Mouse (Mus musculus) heart, embryonic 12.5 days (tissue): ENCODE results near the gene Sbsn. TPM values are rescaled to one million over a fixed set of nuclear protein-coding genes. Genes with fewer than 3 reads are reported as not detected.
A peak's percentile ranks its signal among the peaks of the same experiment; 100 is the strongest.

Source experiments
- ATAC-seq: fragments of 200-750 bp; cut with Nextera tagmentation; 2 replicates; pipeline ENCODE4 v1.8.0; 2017; ENCODE audit warnings: moderate TSS enrichment, moderate library complexity; ENCODE audit not compliant: insufficient number of reproducible peaks, low FRiP score
- H3K27ac ChIP-seq: fragments of 300-500 bp; sonication (generic); 2 replicates; pipeline ENCODE4 v1.5.1; 2016; ENCODE audit warnings: mild to moderate bottlenecking, moderate library complexity; ENCODE audit not compliant: poor library complexity, severe bottlenecking
- H3K27me3 ChIP-seq: fragments of 300-500 bp; sonication (generic); replicated peaks from 2 replicates; pipeline ENCODE4 v1.6.1; 2016; ENCODE audit warnings: mild to moderate bottlenecking, moderate library complexity
- H3K36me3 ChIP-seq: fragments of 300-500 bp; sonication (generic); 2 replicates; pipeline ENCODE4 v1.6.1; 2016; ENCODE audit warnings: mild to moderate bottlenecking, moderate library complexity
- H3K4me1 ChIP-seq: fragments of 300-500 bp; sonication (generic); replicated peaks from 2 replicates; pipeline ENCODE4 v1.6.1; 2016; ENCODE audit warnings: mild to moderate bottlenecking
- H3K4me2 ChIP-seq: fragments of 300-500 bp; sonication (generic); 2 replicates; pipeline ENCODE4 v1.6.1; 2016; ENCODE audit warnings: mild to moderate bottlenecking, moderate library complexity
- H3K4me3 ChIP-seq: fragments of 300-500 bp; sonication (generic); 2 replicates; pipeline ENCODE4 v1.5.1; 2016; ENCODE audit warnings: mild to moderate bottlenecking
- H3K9ac ChIP-seq: fragments of 300-500 bp; sonication (generic); 2 replicates; pipeline ENCODE4 v1.6.1; 2016; ENCODE audit warnings: mild to moderate bottlenecking, moderate library complexity
- H3K9me3 ChIP-seq: fragments of 300-500 bp; sonication (generic); replicated peaks from 2 replicates; pipeline ENCODE4 v1.6.1; 2016; ENCODE audit warnings: mild to moderate bottlenecking, moderate library complexity
- WGBS: fragments of 180-500 bp; shearing (Covaris S2); methylation state at CpG from one replicate; pipeline ENCODE4 v1.1.7; 2016; 5-methylcytosine and 5-hydroxymethylcytosine counted together
- polyA plus RNA-seq: library from polyadenylated mRNA; unstranded; fragments of >200 nt; fragmentation: Nextera tagmentation; extraction: Ambion mirVana; gene quantifications from 2 replicates; pipeline ENCODE4 v1.2.1, GENCODE M21; 2016

The Sbsn gene
- polyA plus RNA-seq, 1 experiment from 2014 or later = 0.72 TPM

GRCm38 (mm10) chr7:30758853-30759252, 7.6 kb downstream of the Sbsn start:
- H3K36me3 ChIP-seq = peaks cover 14% of the 10 kb centered on the region

GRCm38 (mm10) chr7:30761769-30762352, 10.6 kb downstream of the Sbsn start:
- Histone ChIP-seq H3K4me2 (no peak overlapping the region), H3K27me3 (peaks cover 30% of the 10 kb centered on the region), H3K9ac (no peak overlapping the region), H3K27ac (no peak overlapping the region), H3K9me3 (no peaks in the 10 kb centered on the region), H3K4me1 (peaks cover 12% of the 10 kb centered on the region), H3K4me3 (no peak overlapping the region), H3K36me3 (no peaks in the 10 kb centered on the region; the same call in 1 of the 2 replicates)
- no peak for ATAC-seq
- 36% methylated on average over 4 of the region's 4 CpGs for WGBS

More at GRCm38 (mm10) chr7:30758853-30759252, 7.6 kb downstream of the Sbsn start:
- peaks cover 15% of the 10 kb centered on the region for H3K9me3 ChIP-seq
- 35% methylated on average over 4 of the region's 4 CpGs for WGBS
- peaks cover 12% of the 10 kb centered on the region for H3K27me3 ChIP-seq
- no peak for ATAC-seq
- no peak overlapping the region for H3K9ac ChIP-seq
- no peak overlapping the region for H3K4me3 ChIP-seq
- H3K27ac ChIP-seq = no peak overlapping the region
- H3K4me1 ChIP-seq = peaks cover 12% of the 10 kb centered on the region
- H3K4me2 ChIP-seq = no peak overlapping the region

- Histone ChIP-seq H3K9ac (no peak within 1 kb of the TSS), H3K4me1 (peaks cover 12% of the 10 kb centered on the region), H3K27ac (no peak within 1 kb of the TSS), H3K4me2 (no peak within 1 kb of the TSS), H3K36me3 (no peaks in the 10 kb centered on the region), H3K27me3 (peaks cover 30% of the 10 kb centered on the region), H3K9me3 (no peaks in the 10 kb centered on the region), H3K4me3 (no peak within 1 kb of the TSS)
- WGBS = 51% methylated on average over 5 of the region's 5 CpGs
- ATAC-seq = no peak
These were observed 12.2 kb downstream of the Sbsn start, which contains the start of gene Dmkn for GRCm38 (mm10) chr7:30763456-30763855. Gene Dmkn (plus strand): TSS chr7:30763756.

GRCm38 (mm10) chr7:30765173-30765572, 13.9 kb downstream of the Sbsn start:
- ATAC-seq = no peak
- Histone ChIP-seq H3K4me2 (peak overlapping the region; percentile 53), H3K27ac (no peak overlapping the region), H3K4me3 (no peak overlapping the region), H3K4me1 (peaks cover 14% of the 10 kb centered on the region), H3K9ac (peak overlapping the region; percentile 39; the same call in 1 of the 2 replicates), H3K9me3 (no peaks in the 10 kb centered on the region), H3K27me3 (peaks cover 36% of the 10 kb centered on the region), H3K36me3 (no peaks in the 10 kb centered on the region)
- 38% methylated on average over 11 of the region's 11 CpGs for WGBS

GRCm38 (mm10) chr7:30766408-30766807, 15.1 kb downstream of the Sbsn start:
- ATAC-seq = no peak
- WGBS = 75% methylated on average over 4 of the region's 4 CpGs

GRCm38 (mm10) chr7:30769236-30769635, 18.0 kb downstream of the Sbsn start:
- H3K4me2 ChIP-seq = no peak overlapping the region
- H3K4me1 ChIP-seq = peaks cover 6% of the 10 kb centered on the region; the same call in 1 of the 2 replicates
- H3K27ac ChIP-seq = no peak overlapping the region
- H3K4me3 ChIP-seq = no peak overlapping the region
- H3K27me3 ChIP-seq = peaks cover 21% of the 10 kb centered on the region
- peaks cover 16% of the 10 kb centered on the region for H3K9me3 ChIP-seq
- 21% methylated on average over 9 of the region's 9 CpGs for WGBS
- no peak overlapping the region for H3K9ac ChIP-seq
- no peaks in the 10 kb centered on the region for H3K36me3 ChIP-seq
- no peak for ATAC-seq

More at GRCm38 (mm10) chr7:30766408-30766807, 15.1 kb downstream of the Sbsn start:
- H3K9me3 ChIP-seq = peaks cover 4% of the 10 kb centered on the region; the same call in 1 of the 2 replicates
- no peak overlapping the region for H3K27ac ChIP-seq
- no peak overlapping the region for H3K4me2 ChIP-seq
- H3K4me1 ChIP-seq = peaks cover 6% of the 10 kb centered on the region; the same call in 1 of the 2 replicates
- no peaks in the 10 kb centered on the region for H3K36me3 ChIP-seq
- H3K27me3 ChIP-seq = peaks cover 36% of the 10 kb centered on the region
- no peak overlapping the region for H3K4me3 ChIP-seq
- no peak overlapping the region for H3K9ac ChIP-seq

- no peak for ATAC-seq
- peaks cover 15% of the 10 kb centered on the region for H3K9me3 ChIP-seq
- H3K27me3 ChIP-seq = no peaks in the 10 kb centered on the region
- no peak overlapping the region for H3K4me3 ChIP-seq
- no peaks in the 10 kb centered on the region for H3K4me1 ChIP-seq
- H3K27ac ChIP-seq = no peak overlapping the region
- H3K9ac ChIP-seq = no peak overlapping the region
- WGBS = 75% methylated on average over 9 of the region's 9 CpGs
- H3K36me3 ChIP-seq = no peaks in the 10 kb centered on the region
- H3K4me2 ChIP-seq = no peak overlapping the region
These were observed 24.8 kb downstream of the Sbsn start for GRCm38 (mm10) chr7:30776104-30776503.

- Histone ChIP-seq H3K27ac (no peak overlapping the region), H3K36me3 (no peaks in the 10 kb centered on the region), H3K4me2 (no peak overlapping the region), H3K27me3 (no peaks in the 10 kb centered on the region), H3K9me3 (peaks cover 5% of the 10 kb centered on the region; the same call in 1 of the 2 replicates), H3K4me1 (no peaks in the 10 kb centered on the region), H3K9ac (no peak overlapping the region), H3K4me3 (no peak overlapping the region)
- 43% methylated on average over 7 of the region's 7 CpGs for WGBS
- ATAC-seq = no peak
These were observed 25.9 kb downstream of the Sbsn start for GRCm38 (mm10) chr7:30777081-30777579.

GRCm38 (mm10) chr7:30777911-30778310, 26.6 kb downstream of the Sbsn start:
- no peak for ATAC-seq
- H3K27me3 ChIP-seq = no peaks in the 10 kb centered on the region
- no peak overlapping the region for H3K4me3 ChIP-seq
- WGBS = 79% methylated on average over 1 of the region's 1 CpGs
- H3K4me2 ChIP-seq = no peak overlapping the region
- H3K9ac ChIP-seq = no peak overlapping the region
- H3K4me1 ChIP-seq = no peaks in the 10 kb centered on the region
- no peaks in the 10 kb centered on the region for H3K36me3 ChIP-seq
- no peaks in the 10 kb centered on the region for H3K9me3 ChIP-seq
- H3K27ac ChIP-seq = no peak overlapping the region

GRCm38 (mm10) chr7:30781792-30782191, 30.5 kb downstream of the Sbsn start:
- Histone ChIP-seq H3K4me1 (no peaks in the 10 kb centered on the region), H3K4me3 (no peak overlapping the region), H3K9ac (no peak overlapping the region), H3K4me2 (no peak overlapping the region), H3K36me3 (no peaks in the 10 kb centered on the region), H3K27me3 (no peaks in the 10 kb centered on the region), H3K27ac (no peak overlapping the region), H3K9me3 (no peaks in the 10 kb centered on the region)
- ATAC-seq = no peak
- 54% methylated on average over 4 of the region's 4 CpGs for WGBS

- no peak overlapping the region for H3K4me3 ChIP-seq
- no peak for ATAC-seq
- H3K27ac ChIP-seq = no peak overlapping the region
- WGBS = 73% methylated on average over 3 of the region's 3 CpGs
- no peaks in the 10 kb centered on the region for H3K4me1 ChIP-seq
- no peaks in the 10 kb centered on the region for H3K36me3 ChIP-seq
- H3K4me2 ChIP-seq = no peak overlapping the region
- no peaks in the 10 kb centered on the region for H3K9me3 ChIP-seq
- H3K9ac ChIP-seq = no peak overlapping the region
- peaks cover 8% of the 10 kb centered on the region for H3K27me3 ChIP-seq
These were observed 31.4 kb downstream of the Sbsn start for GRCm38 (mm10) chr7:30782658-30783057.
